Mouse (Mus musculus) liver, postnatal 0 days (tissue): ENCODE measurements around the gene Dcaf17. TPM values are rescaled to one million over a fixed set of nuclear protein-coding genes. Genes with fewer than 3 reads are reported as not detected.

Experiments used
- ATAC-seq: fragments of 200-750 bp; cut with Nextera tagmentation; 2 replicates; pipeline ENCODE4 v1.8.0; 2017; ENCODE audit warnings: mild to moderate bottlenecking, moderate library complexity
- DNase-seq: peaks from one replicate; pipeline ENCODE4 v3.0.0-alpha.2; 2016
- H3K27ac ChIP-seq: fragments of 300-500 bp; sonication (generic); 2 replicates; pipeline ENCODE4 v1.5.1; 2014; ENCODE audit warnings: antibody characterized with exemption, moderate library complexity, mild to moderate bottlenecking, low read depth
- H3K27me3 ChIP-seq: fragments of 300-500 bp; sonication (generic); 2 replicates; pipeline ENCODE4 v1.6.1; 2014; ENCODE audit warnings: low read length, control low read depth, mixed read lengths; ENCODE audit not compliant: insufficient read depth
- H3K36me3 ChIP-seq: fragments of 300-500 bp; sonication (generic); replicated peaks from 2 replicates; pipeline ENCODE4 v1.6.1; 2014; ENCODE audit warnings: mild to moderate bottlenecking, control low read depth, low read length, moderate library complexity, mixed read lengths; ENCODE audit not compliant: insufficient read depth
- H3K4me1 ChIP-seq: fragments of 300-500 bp; sonication (generic); 2 replicates; pipeline ENCODE4 v1.6.1; 2014; ENCODE audit warnings: antibody characterized with exemption, mild to moderate bottlenecking, control low read depth; ENCODE audit not compliant: insufficient read depth
- H3K4me2 ChIP-seq: fragments of 300-500 bp; sonication (generic); 2 replicates; pipeline ENCODE4 v1.6.1; 2014; ENCODE audit warnings: low read depth, mild to moderate bottlenecking, low read length, moderate library complexity, mixed read lengths
- H3K4me3 ChIP-seq: fragments of 300-500 bp; sonication (generic); 2 replicates; pipeline ENCODE4 v1.5.1; 2014; ENCODE audit warnings: low read depth, low read length
- H3K9ac ChIP-seq: fragments of 300-500 bp; sonication (generic); replicated peaks from 2 replicates; pipeline ENCODE4 v1.6.1; 2014; ENCODE audit warnings: mild to moderate bottlenecking, moderate library complexity
- H3K9me3 ChIP-seq: fragments of 300-500 bp; sonication (generic); 2 replicates; pipeline ENCODE4 v1.6.1; 2016; ENCODE audit warnings: mild to moderate bottlenecking, control low read depth, low read length, mixed read lengths
- CTCF ChIP-seq: sonication (generic); IDR thresholded peaks from 2 replicates; pipeline ENCODE4 v1.5.1; 2016; ENCODE audit warnings: antibody characterized with exemption, low read depth
- EP300 ChIP-seq: IDR thresholded peaks from 2 replicates; pipeline ENCODE4 v1.6.1; 2016; ENCODE audit warnings: antibody characterized with exemption, low read depth, mild to moderate bottlenecking
- WGBS: fragments of 180-500 bp; shearing (Covaris S2); extraction: QIAGEN DNeasy Blood & Tissue Kit; methylation state at CpG from one replicate; pipeline ENCODE4 v1.1.7; 2014; ENCODE audit not compliant: insufficient replicate concordance; 5-methylcytosine and 5-hydroxymethylcytosine counted together
- polyA plus RNA-seq: library from polyadenylated mRNA; unstranded; fragments of >200 nt; fragmentation: Nextera tagmentation; extraction: Ambion mirVana; gene quantifications from 2 replicates; pipeline ENCODE4 v1.2.1, GENCODE M21; 2015

Dcaf17 gene
- 10.8 and 11.8 TPM in 2 replicates for polyA plus RNA-seq

- H3K4me2 ChIP-seq = peak within 1 kb of the TSS; percentile 94
- H3K4me1 ChIP-seq = peaks cover 9% of the 10 kb centered on the region
- peaks cover 10% of the 10 kb centered on the region for H3K36me3 ChIP-seq
- peak within 1 kb of the TSS; percentile 87 for H3K9ac ChIP-seq
- ATAC-seq (peak; percentile 99), DNase-seq (peak; percentile 96)
- TF ChIP-seq CTCF (peak; percentile 61), EP300 (no peak)
- H3K27me3 ChIP-seq = no peaks in the 10 kb centered on the region
- H3K4me3 ChIP-seq = peak within 1 kb of the TSS; percentile 88
- no peaks in the 10 kb centered on the region for H3K9me3 ChIP-seq
- peak within 1 kb of the TSS; percentile 97 for H3K27ac ChIP-seq
- under 1% methylated on average over 54 of the region's 57 CpGs for WGBS
Measured at GRCm38 (mm10) chr2:71055300-71056114, at the start of gene Dcaf17, which contains the start of gene Mettl8. TSS of gene Dcaf17 (plus strand) at chr2:71055328. TSS of gene Mettl8 (minus strand) at chr2:71055583.

- no peak for TF ChIP-seq CTCF
- no peak for TF ChIP-seq EP300
- peaks cover 6% of the 10 kb centered on the region; the same call in 1 of the 2 replicates for H3K9me3 ChIP-seq
- H3K4me2 ChIP-seq = no peak overlapping the region
- DNase-seq (no peak), ATAC-seq (no peak)
- no peaks in the 10 kb centered on the region for H3K27me3 ChIP-seq
- H3K9ac ChIP-seq = no peak overlapping the region
- no peaks in the 10 kb centered on the region for H3K4me1 ChIP-seq
- WGBS = 78% methylated on average over 1 of the region's 1 CpGs
- H3K36me3 ChIP-seq = 0 out of 2 replicates have a peak, but pooled peaks cover 6% of the 10 kb centered on the region
- H3K4me3 ChIP-seq = no peak overlapping the region
- H3K27ac ChIP-seq = no peak overlapping the region
Measured at GRCm38 (mm10) chr2:71011816-71012215, 43.3 kb upstream of the Dcaf17 start.

GRCm38 (mm10) chr2:71013521-71013920 lies 41.6 kb upstream of the Dcaf17 start:
- TF ChIP-seq CTCF (no peak), EP300 (no peak)
- no peak overlapping the region for H3K9ac ChIP-seq
- H3K4me1 ChIP-seq = no peaks in the 10 kb centered on the region
- ATAC-seq (no peak), DNase-seq (no peak)
- no peak overlapping the region for H3K4me2 ChIP-seq
- H3K36me3 ChIP-seq = 0 out of 2 replicates have a peak, but pooled peaks cover 6% of the 10 kb centered on the region
- H3K27me3 ChIP-seq = no peaks in the 10 kb centered on the region
- peaks cover 6% of the 10 kb centered on the region; the same call in 1 of the 2 replicates for H3K9me3 ChIP-seq
- no peak overlapping the region for H3K4me3 ChIP-seq
- no peak overlapping the region for H3K27ac ChIP-seq
- WGBS = 89% methylated on average over 7 of the region's 7 CpGs

- no peak overlapping the region for H3K4me3 ChIP-seq
- DNase-seq = no peak
- no peak for ATAC-seq
- 81% methylated on average over 9 of the region's 9 CpGs for WGBS
- H3K4me2 ChIP-seq = no peak overlapping the region
- no peaks in the 10 kb centered on the region for H3K4me1 ChIP-seq
- H3K27me3 ChIP-seq = no peaks in the 10 kb centered on the region
- TF ChIP-seq EP300 (no peak), CTCF (no peak)
- H3K27ac ChIP-seq = no peak overlapping the region
- H3K9ac ChIP-seq = no peak overlapping the region
- H3K9me3 ChIP-seq = no peaks in the 10 kb centered on the region
- H3K36me3 ChIP-seq = 0 out of 2 replicates have a peak, but pooled peaks cover 5% of the 10 kb centered on the region
Measured at GRCm38 (mm10) chr2:71019277-71019676, 35.9 kb upstream of the Dcaf17 start.

- Histone ChIP-seq H3K4me2 (no peak overlapping the region), H3K27ac (no peak overlapping the region), H3K4me1 (no peaks in the 10 kb centered on the region), H3K4me3 (no peak overlapping the region), H3K9me3 (no peaks in the 10 kb centered on the region), H3K9ac (no peak overlapping the region), H3K27me3 (no peaks in the 10 kb centered on the region), H3K36me3 (no peaks in the 10 kb centered on the region)
- WGBS = 72% methylated on average over 8 of the region's 8 CpGs
- DNase-seq (no peak), ATAC-seq (no peak)
- TF ChIP-seq EP300 (no peak), CTCF (no peak)
Measured at GRCm38 (mm10) chr2:71019704-71020375, 35.3 kb upstream of the Dcaf17 start.

DNA sequence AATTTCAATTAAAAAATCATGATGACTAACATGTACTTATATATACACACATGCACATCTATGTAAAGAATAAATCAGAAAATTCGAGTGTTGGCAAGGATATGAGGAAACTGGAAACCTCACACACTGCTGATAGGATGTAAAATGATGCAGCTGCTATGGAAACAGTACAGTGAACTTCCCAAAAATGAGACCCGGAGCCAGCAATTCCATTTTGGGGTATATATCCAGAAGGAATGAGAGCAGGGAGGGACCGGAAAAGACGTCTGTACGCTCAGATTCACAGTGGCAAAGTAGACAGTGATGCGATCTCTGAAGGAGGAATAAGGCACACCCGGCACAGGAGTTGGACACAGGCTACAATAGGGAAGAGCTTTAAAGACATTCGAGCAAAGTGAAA lies 34.5 kb upstream of the Dcaf17 start:
- no peaks in the 10 kb centered on the region for H3K36me3 ChIP-seq
- 84% methylated on average over 8 of the region's 8 CpGs for WGBS
- DNase-seq (no peak), ATAC-seq (no peak)
- H3K9ac ChIP-seq = no peak overlapping the region
- H3K9me3 ChIP-seq = no peaks in the 10 kb centered on the region
- H3K27me3 ChIP-seq = no peaks in the 10 kb centered on the region
- no peak overlapping the region for H3K4me2 ChIP-seq
- TF ChIP-seq EP300 = no peak
- TF ChIP-seq CTCF = no peak
- peaks cover 3% of the 10 kb centered on the region for H3K4me1 ChIP-seq
- H3K27ac ChIP-seq = no peak overlapping the region
- H3K4me3 ChIP-seq = no peak overlapping the region
